Mouse (Mus musculus) heart, embryonic 11.5 days (tissue): ENCODE measurements at regions not wholly inside any gene's neighbourhood (a gene's known extent, or its start where the extent isn't known, plus 50 kb on each side); places are given as distances from the start of the nearest gene placed in this dataset.

ENCODE experiments used
- ATAC-seq: fragments of 200-750 bp; cut with Nextera tagmentation; replicated peaks from 2 replicates; pipeline ENCODE4 v1.8.0; 2017; ENCODE audit warnings: moderate library complexity; ENCODE audit not compliant: insufficient number of reproducible peaks, low FRiP score, low TSS enrichment
- H3K27ac ChIP-seq: fragments of 300-500 bp; sonication (generic); 2 replicates; pipeline ENCODE4 v1.5.1; 2014; ENCODE audit warnings: mild to moderate bottlenecking, low read depth, low read length
- H3K27me3 ChIP-seq: fragments of 300-500 bp; sonication (generic); 2 replicates; pipeline ENCODE4 v1.6.1; 2014; ENCODE audit warnings: mild to moderate bottlenecking, low read length, mixed read lengths; ENCODE audit not compliant: control insufficient read depth, insufficient read depth
- H3K36me3 ChIP-seq: fragments of 300-500 bp; sonication (generic); 2 replicates; pipeline ENCODE4 v1.6.1; 2014; ENCODE audit warnings: mild to moderate bottlenecking, low read length, moderate library complexity, mixed read lengths; ENCODE audit not compliant: control insufficient read depth, insufficient read depth
- H3K4me1 ChIP-seq: fragments of 300-500 bp; sonication (generic); 2 replicates; pipeline ENCODE4 v1.6.1; 2014; ENCODE audit warnings: low read length; ENCODE audit not compliant: control insufficient read depth, insufficient read depth
- H3K4me2 ChIP-seq: fragments of 300-500 bp; sonication (generic); 2 replicates; pipeline ENCODE4 v1.6.1; 2014; ENCODE audit warnings: mild to moderate bottlenecking, moderate library complexity
- H3K4me3 ChIP-seq: fragments of 300-500 bp; sonication (generic); 2 replicates; pipeline ENCODE4 v1.5.1; 2014; ENCODE audit warnings: low read depth, low read length
- H3K9ac ChIP-seq: fragments of 300-500 bp; sonication (generic); 2 replicates; pipeline ENCODE4 v1.6.1; 2014; ENCODE audit warnings: mild to moderate bottlenecking, low read depth, low read length, moderate library complexity
- H3K9me3 ChIP-seq: fragments of 300-500 bp; sonication (generic); replicated peaks from 2 replicates; pipeline ENCODE4 v1.6.1; 2016; ENCODE audit warnings: low read length; ENCODE audit not compliant: control insufficient read depth
- WGBS: fragments of 180-500 bp; shearing (Covaris S2); extraction: QIAGEN DNeasy Blood & Tissue Kit; methylation state at CpG from one replicate; pipeline ENCODE4 v1.1.7; 2014; ENCODE audit not compliant: insufficient replicate concordance; 5-methylcytosine and 5-hydroxymethylcytosine counted together

GRCm38 (mm10) chr13:54876556-54876955 is 72.7 kb upstream of the Unc5a start:
- WGBS, result 31% methylated on average over 8 of the region's 8 CpGs
- Histone ChIP-seq H3K36me3 (no peaks in the 10 kb centered on the region), H3K27me3 (peaks cover 55% of the 10 kb centered on the region), H3K27ac (no peak overlapping the region), H3K9me3 (no peaks in the 10 kb centered on the region), H3K9ac (no peak overlapping the region), H3K4me2 (no peak overlapping the region), H3K4me3 (no peak overlapping the region), H3K4me1 (no peaks in the 10 kb centered on the region)
- no peak for ATAC-seq

GRCm38 (mm10) chr13:54877656-54878055 is 71.6 kb upstream of the Unc5a start:
- 82% methylated on average over 8 of the region's 8 CpGs for WGBS
- Histone ChIP-seq H3K9me3 (no peaks in the 10 kb centered on the region), H3K4me3 (no peak overlapping the region), H3K4me2 (no peak overlapping the region), H3K9ac (no peak overlapping the region), H3K4me1 (no peaks in the 10 kb centered on the region), H3K27me3 (peaks cover 44% of the 10 kb centered on the region), H3K36me3 (no peaks in the 10 kb centered on the region), H3K27ac (no peak overlapping the region)
- ATAC-seq, result no peak

- H3K27ac ChIP-seq, result no peak overlapping the region
- no peaks in the 10 kb centered on the region for H3K4me1 ChIP-seq
- no peak for ATAC-seq
- H3K4me3 ChIP-seq, result no peak overlapping the region
- peaks cover 33% of the 10 kb centered on the region for H3K27me3 ChIP-seq
- no peaks in the 10 kb centered on the region for H3K36me3 ChIP-seq
- H3K9ac ChIP-seq, result no peak overlapping the region
- no peaks in the 10 kb centered on the region for H3K9me3 ChIP-seq
- 70% methylated on average over 5 of the region's 5 CpGs for WGBS
- H3K4me2 ChIP-seq, result no peak overlapping the region
Observed at GRCm38 (mm10) chr13:54879325-54879724, 69.9 kb upstream of the Unc5a start.

- Histone ChIP-seq H3K9me3 (no peaks in the 10 kb centered on the region), H3K36me3 (no peaks in the 10 kb centered on the region), H3K9ac (no peak overlapping the region), H3K4me2 (no peak overlapping the region), H3K27me3 (peaks cover 26% of the 10 kb centered on the region), H3K4me3 (no peak overlapping the region), H3K4me1 (no peaks in the 10 kb centered on the region), H3K27ac (no peak overlapping the region)
- 32% methylated on average over 2 of the region's 2 CpGs for WGBS
- no peak for ATAC-seq
Observed at GRCm38 (mm10) chr13:54880204-54880603, 69.0 kb upstream of the Unc5a start.

- peaks cover 27% of the 10 kb centered on the region for H3K27me3 ChIP-seq
- no peaks in the 10 kb centered on the region for H3K4me1 ChIP-seq
- H3K4me3 ChIP-seq, result no peak overlapping the region
- no peak overlapping the region for H3K27ac ChIP-seq
- no peak for ATAC-seq
- H3K9me3 ChIP-seq, result no peaks in the 10 kb centered on the region
- H3K9ac ChIP-seq, result no peak overlapping the region
- H3K36me3 ChIP-seq, result no peaks in the 10 kb centered on the region
- 39% methylated on average over 9 of the region's 9 CpGs for WGBS
- no peak overlapping the region for H3K4me2 ChIP-seq
Observed at GRCm38 (mm10) chr13:54882781-54883180, 66.4 kb upstream of the Unc5a start.

GRCm38 (mm10) chr13:54883748-54884708 is 65.2 kb upstream of the Unc5a start:
- H3K4me2 ChIP-seq, result no peak overlapping the region
- 50% methylated on average over 17 of the region's 17 CpGs for WGBS
- no peak overlapping the region for H3K9ac ChIP-seq
- no peaks in the 10 kb centered on the region for H3K9me3 ChIP-seq
- no peak overlapping the region for H3K4me3 ChIP-seq
- no peaks in the 10 kb centered on the region for H3K4me1 ChIP-seq
- no peak for ATAC-seq
- no peak overlapping the region for H3K27ac ChIP-seq
- H3K27me3 ChIP-seq, result peaks cover 26% of the 10 kb centered on the region
- no peaks in the 10 kb centered on the region for H3K36me3 ChIP-seq

GRCm38 (mm10) chr13:54884709-54885460 is 64.3 kb upstream of the Unc5a start:
- H3K4me2 ChIP-seq, result no peak overlapping the region
- no peak overlapping the region for H3K27ac ChIP-seq
- H3K9ac ChIP-seq, result no peak overlapping the region
- no peak overlapping the region for H3K4me3 ChIP-seq
- H3K27me3 ChIP-seq, result peaks cover 23% of the 10 kb centered on the region
- no peak for ATAC-seq
- 60% methylated on average over 14 of the region's 14 CpGs for WGBS
- no peaks in the 10 kb centered on the region for H3K36me3 ChIP-seq
- H3K4me1 ChIP-seq, result no peaks in the 10 kb centered on the region
- no peaks in the 10 kb centered on the region for H3K9me3 ChIP-seq

- Histone ChIP-seq H3K9me3 (no peaks in the 10 kb centered on the region), H3K4me1 (no peaks in the 10 kb centered on the region), H3K36me3 (no peaks in the 10 kb centered on the region), H3K27me3 (peaks cover 23% of the 10 kb centered on the region), H3K4me3 (no peak overlapping the region), H3K9ac (no peak overlapping the region), H3K4me2 (peak overlapping the region; percentile 38), H3K27ac (no peak overlapping the region)
- ATAC-seq, result no peak
- 11% methylated on average over 15 of the region's 18 CpGs for WGBS
Observed at GRCm38 (mm10) chr13:54887366-54887921, 61.8 kb upstream of the Unc5a start.
